Mouse (Mus musculus) adipocyte (in vitro differentiated cells): ENCODE results near the gene S100a7a.

Experiments
- DNase-seq: peaks from one replicate; pipeline ENCODE4 v3.0.0-alpha.2; 2016; ENCODE audit warnings: low spot score

S100a7a gene

DNA sequence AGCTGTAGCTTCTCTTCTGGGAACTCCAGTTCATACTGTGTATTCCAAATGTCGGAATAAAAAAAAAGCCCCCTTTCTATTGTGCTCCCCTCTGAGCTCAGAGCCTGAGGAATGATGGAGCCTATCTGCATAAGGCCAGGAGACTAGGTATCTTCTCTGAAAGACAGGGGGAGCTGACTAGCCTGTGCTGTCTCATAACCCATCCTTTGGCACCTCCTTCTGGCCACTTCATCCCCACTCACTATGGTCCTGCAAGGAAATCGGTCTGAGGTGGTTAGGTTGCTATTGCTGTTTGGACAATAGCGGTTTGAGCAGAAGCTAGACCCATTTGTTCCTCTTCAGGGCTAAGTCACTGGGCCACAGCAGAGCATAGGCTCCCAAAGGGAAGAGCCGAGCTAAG lies 26.0 kb upstream of the S100a7a start:
- DNase-seq = peak; percentile 61

DNA sequence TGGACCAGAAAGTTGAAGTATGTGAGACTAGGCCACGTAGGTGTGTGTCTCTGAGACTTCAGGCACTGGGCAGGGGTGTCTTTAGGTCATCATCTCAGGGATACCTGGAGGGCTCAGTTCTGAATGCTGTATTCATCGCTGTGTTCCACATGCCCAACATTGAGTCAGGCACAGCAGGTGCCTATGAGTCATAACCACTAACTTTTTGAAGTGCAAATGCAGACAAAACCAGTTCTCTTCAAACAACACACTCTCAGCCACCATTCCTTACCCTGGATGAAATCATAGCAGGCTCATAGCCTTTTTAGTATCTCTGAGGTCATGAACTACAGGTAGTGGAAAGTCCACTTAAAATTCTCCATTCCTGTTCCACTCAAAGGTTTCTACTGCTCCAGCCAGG lies 24.5 kb upstream of the S100a7a start:
- no peak for DNase-seq

DNA sequence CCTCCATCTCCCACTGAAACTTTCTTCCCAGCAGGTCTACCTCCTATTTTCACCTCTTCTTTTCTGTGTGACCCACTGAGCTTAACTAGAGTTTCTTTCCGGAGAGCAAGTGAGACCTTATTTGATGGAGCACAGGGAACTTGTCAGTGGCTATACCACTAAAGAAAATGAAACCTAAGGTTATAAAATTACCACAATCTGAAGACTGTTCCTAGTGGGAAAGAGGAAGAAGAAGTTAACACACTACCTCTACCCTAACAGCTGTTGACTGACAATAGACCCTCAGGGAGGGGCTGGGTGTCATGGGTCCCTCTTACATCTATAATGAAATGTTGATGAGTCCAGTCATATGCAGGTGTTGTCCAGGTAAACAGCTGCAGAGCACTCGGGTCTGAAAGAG lies 21.8 kb upstream of the S100a7a start:
- no peak for DNase-seq

DNA sequence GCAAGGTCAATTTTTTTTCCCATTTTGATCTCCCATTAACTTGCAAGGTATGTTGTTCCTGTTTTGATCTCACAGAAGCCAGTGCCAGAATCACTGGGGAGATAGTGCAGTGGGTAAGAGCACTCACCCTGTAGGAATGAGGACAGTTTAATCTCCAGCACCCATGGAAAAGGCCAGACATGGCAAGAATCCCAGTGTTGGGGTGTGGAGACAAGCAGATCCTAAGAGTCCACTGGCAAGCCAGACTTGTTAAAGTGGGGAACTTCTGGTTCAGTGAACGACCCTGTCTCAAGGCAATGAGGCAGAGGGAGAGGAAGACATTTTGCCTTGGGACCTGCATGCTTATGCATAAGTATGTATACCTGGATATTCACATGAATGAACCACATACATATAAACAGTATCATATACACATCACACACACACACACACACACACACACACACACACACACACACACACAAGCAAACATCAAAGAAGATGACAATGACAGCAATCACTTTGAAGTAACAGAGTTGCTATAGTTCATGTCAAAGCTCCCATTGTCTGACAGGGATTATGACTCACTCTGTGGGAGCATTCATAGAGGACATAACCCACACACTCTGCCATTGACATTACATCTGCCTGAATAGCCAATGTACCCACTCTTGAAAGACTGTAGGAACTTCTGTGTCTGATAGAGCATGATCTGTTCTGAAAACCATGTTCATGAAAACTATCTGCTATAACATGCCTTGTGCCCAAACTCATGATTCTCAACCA lies 15.1 kb upstream of the S100a7a start:
- no peak for DNase-seq

DNA sequence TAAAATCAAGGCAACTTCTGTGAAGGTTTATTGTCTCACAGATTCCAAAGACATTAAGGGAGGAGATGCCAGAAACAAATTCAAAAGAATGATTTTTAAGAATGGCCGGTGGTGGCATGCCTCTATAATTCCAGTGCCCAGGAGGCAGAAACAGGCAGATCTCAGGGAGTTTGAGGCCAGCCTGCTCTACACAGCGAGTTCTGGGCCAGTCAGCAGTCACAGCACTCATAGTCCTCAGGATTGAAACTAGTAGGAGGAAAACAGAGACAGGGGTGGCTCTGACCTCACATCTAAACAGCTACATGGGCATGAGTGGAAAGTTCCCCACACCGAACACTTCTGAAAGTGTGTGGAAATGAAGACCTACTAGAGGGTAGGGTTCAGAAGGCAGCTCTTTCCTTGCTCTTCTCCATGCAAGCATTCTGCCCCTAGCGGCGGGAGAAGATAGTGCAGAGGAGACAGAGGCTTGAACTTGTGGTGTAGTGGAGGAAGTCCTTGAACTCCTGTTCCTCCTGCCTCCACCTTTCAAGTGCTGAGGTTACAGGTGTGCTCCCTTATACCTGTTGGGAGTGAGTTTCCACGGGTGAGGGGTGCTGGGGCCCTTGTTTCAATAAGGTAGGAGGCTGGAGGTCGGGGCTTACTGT lies 14.2 kb upstream of the S100a7a start:
- no peak for DNase-seq

DNA sequence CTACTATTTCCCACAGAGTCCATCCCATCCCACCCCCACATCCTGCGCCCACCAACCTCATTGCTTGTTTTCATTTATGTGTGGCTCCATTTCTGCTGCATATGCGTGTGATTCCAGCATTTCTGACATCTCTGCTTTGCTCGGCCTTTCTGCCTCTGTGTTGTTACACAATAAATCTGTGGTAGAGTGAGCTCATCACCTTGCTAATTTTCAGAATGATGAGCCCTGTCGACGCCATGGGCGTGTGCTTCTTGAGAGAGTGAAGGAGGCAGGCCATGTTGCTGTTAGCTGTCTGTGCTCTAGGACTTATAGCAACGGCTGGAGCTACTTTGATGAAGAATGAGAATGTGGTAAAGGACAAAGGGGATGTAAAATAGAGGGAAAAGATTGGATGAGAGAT lies 12.8 kb upstream of the S100a7a start:
- no peak for DNase-seq

DNA sequence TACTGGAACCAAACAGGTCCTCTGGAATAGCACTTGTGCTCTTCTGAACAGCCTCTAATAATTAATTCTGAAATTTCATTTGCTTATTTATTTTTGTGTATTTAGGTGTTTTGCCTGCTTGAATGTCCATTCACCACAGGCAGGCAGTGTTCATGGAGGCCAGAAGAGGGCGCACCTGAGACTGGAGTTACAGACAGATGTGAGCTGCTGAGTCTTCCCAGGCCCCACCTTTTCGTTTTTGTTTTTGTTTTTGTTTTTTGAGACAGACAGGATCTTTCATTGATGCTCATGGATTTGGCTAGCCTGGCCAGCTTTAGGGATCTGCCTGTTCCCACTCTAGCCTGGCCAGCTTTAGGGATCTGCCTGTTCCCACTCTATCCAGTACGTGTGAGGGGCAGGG lies 9.6 kb upstream of the S100a7a start:
- DNase-seq = peak; percentile 54

DNA sequence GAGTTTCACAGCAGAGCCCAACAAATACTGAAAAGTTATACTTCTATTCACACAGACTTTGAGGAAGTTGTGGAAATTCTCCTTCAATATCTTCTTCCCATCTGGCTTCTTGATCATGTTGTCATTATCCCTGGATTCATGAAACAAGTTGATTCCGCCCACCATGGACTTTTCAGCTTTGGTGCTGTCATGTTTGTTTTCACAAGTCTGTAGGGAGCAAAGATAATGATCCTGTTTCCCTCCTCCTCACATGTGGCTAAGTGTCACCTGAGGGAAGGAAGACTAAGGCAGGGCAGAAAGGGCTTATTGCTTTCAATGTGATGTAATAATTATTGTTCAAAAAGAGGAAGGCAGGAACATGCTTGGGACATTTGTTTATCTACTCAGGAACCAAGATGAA lies 6.5 kb upstream of the S100a7a start:
- DNase-seq = no peak

DNA sequence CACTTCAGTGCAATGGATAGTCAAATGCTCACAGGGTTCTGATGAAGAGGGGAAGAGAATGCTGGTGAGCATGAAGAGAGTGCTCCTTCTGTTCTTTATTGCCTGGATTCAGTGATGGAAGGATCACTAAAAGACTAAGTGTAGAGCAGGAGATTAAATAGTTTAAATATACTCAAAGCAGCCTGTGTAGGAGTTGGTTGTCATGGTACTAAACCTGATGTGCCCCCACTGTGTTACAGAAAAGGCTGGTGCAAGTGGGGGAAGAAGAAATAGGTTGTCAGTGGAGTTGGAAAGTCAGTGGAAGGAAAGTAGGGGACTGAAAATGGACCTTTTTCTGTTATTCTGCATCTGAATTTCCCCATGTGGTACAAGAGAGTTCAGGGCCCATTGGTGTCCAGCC lies 4.8 kb upstream of the S100a7a start:
- DNase-seq = no peak

DNA sequence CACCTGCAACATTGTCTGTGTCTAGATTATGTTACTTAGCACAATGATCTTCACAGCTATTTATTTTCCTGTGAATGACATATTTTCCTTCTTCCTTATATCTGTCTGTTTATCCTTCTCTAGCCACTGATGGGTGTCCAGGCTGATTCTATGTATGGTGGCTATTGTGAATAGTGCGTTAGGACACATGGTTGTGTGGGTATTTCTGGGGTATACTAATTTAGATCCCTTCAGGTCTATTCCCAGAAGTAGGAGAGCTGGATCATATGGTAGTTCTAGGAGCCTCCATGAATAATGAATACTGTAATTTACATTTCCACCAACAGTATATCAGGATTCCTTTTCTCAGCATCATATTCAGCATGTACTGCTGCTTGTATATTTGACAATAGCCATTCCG lies 4.0 kb upstream of the S100a7a start:
- DNase-seq = no peak

DNA sequence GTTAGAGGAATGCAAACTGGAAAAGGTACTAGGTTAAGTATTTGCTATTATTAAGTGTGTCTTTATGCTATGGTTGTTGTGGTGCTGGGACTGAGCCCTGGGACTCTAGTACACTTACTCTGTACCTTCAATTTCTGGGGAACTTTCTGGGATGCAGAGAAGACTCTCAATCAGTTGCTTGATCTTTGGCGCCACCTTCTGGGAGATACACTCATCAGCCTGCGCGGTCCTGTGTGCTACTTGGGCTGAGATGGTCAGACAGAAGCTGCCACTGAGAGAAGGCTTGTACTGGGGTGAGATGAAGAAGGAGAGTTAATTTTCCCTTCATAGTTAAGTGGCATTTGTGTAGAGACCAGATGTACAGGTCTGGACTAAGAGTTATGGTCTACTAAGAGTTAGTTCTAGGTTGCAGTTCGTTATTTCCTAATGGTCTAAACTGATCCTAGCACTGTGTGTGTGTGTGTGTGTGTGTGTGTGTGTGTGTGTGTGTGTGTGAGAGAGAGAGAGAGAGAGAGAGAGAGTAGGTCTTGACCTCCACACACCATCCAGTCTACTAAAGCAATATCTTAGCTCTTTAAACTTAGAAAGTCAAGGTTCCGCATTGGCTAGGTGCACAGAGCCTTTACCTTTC lies 824 bp upstream of the S100a7a start:
- peak; percentile 90 for DNase-seq

DNA sequence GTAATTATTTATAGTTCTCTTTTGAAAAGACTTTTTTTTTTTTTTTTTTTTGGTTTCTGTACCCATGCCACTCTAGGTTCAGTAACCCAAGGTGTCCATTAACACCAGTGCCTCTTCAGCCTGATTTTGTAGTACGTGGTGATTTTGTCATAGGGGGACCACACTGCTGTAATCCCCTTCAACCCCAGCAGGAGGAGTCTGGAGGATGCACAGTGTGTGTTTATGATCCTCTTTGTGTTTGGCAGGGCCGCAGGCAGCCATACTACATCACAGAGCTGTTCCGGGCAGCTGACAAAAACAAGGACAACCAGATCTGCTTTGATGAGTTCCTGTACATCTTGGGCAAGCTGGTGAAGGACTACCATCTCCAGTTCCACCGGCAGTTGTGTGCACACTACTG lies 3.6 kb downstream of the S100a7a start:
- DNase-seq = no peak

DNA sequence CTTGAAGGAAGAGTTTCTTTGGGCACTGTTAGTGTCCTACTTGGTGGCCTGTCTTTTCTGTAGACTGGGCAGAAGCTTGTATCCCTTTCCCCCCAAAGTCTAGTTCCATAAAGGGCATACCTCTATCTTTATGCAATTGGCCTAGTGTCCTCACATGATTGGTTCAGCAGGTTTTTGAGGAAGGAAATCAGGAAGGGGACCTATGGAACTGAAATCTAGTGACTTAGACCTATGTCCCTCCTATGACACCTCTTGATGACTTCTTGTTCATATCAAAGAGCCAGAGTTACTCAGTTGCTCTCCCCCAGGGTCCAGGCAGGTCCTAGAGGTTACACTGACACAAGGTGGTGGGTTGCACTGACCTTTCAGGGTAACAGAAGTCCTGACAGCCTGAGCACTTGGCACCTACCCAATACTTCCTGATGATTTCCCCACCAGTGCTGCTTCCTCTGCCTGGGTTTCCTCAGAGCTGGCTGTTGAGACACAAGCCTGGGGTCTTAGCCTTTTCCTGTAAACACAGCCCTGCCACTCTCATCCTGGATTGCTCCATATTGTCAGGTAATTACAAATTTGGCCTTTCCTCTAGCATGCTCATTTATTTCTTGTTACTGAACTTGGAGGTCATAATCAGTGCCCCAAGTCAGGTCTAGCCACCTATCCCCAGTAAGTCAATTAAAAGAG lies 5.7 kb downstream of the S100a7a start:
- no peak for DNase-seq

DNA sequence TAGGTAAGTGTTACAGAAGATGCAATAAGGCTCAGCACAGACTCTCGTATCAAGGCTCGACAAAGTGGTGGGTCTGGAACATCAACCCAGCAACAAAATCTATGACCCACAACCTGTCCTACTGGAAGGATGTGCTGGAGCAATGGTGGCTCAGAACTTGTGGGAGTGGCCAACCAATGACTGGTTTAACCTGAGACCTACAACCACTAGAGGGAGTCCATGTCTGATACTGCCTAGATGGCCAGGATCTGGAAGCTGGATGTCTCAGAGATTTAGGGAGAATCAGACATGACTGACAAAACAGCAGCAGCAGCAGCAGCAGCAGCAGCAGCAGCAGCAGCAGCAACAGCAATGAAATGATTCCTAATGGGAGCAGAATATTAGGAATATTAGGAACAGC lies 10.4 kb downstream of the S100a7a start:
- peak; percentile 68 for DNase-seq

DNA sequence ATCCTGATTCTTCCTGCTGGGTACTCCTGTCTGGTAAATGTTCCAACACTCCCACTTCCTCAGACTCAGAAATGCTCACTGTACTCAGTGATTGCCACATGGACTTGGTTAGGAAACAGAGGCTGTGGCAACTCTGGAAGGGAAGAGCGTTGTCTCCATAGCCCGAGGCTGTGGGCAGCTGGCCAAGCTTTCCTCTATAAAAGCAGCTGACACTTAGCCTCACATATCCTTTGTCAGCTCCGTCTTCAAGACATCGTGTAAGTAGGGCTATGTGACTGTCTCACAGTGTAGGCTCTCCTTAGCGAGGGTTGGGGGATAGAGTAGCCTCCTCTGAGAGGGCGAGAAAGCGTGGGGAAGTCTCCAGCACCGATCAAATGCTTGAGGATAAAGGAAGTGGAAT lies 15.0 kb downstream of the S100a7a start, which contains the start of gene S100a8:
Gene S100a8 (plus strand): TSS at position 133 of the 400 bp plus-strand sequence.
- DNase-seq = peak; percentile 96

DNA sequence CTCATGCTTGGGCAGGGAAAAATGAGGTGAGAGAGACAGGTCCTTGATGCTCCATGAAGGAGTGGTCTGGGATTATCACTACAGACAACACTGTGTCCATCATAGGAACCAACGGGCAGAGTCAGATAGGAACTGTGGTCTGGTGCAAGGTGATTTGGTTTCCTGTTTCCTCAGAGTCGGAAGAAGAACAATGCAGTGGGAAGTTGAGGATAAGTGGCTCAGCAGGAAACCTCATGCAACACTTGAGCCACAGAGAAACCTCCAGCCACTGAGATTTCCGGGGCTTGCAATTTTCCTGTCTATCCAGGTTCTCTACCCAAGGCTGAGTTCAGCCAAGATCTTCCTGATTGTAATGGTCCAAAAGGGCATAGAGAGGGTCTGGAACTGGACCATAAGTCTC lies 24.8 kb downstream of the S100a7a start:
- no peak for DNase-seq

DNA sequence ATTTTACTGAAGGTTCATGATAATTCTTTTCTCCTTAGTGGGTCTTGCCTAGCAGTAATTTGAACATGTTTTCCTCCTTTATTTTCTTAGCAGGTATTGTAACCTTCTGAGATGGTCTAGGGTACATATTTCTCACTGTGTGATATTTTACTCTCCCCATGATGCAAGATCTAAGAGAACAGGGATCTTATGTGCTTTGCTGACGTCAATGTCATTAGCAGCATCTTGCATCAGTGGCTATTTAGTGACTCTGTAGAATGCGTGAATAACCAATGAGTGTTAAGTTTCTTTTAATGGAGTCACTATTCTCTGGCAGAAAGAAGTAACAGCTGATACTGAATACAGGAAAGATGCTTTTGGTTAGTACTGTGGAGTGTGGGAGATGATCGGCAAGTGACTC lies 30.1 kb downstream of the S100a7a start:
- DNase-seq = no peak

DNA sequence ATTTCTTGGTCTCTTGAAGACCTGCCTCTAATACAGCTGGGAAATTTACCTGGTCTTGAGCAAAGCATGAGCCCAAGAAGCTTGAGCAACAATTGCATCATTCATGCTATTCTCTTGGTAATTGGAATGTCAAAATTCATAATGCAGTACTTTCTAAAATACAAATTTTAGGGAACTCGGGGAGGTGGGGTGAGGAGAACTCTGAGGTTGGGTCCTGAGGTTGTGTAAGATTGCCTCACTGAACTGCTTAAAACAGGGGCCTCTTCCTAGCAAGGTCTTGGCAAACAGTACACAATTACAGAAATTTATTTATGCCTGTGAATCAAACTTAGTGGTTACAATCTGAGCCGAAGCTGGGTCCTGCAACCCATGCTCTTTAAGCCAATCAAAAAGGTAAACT lies 33.0 kb downstream of the S100a7a start:
- no peak for DNase-seq

DNA sequence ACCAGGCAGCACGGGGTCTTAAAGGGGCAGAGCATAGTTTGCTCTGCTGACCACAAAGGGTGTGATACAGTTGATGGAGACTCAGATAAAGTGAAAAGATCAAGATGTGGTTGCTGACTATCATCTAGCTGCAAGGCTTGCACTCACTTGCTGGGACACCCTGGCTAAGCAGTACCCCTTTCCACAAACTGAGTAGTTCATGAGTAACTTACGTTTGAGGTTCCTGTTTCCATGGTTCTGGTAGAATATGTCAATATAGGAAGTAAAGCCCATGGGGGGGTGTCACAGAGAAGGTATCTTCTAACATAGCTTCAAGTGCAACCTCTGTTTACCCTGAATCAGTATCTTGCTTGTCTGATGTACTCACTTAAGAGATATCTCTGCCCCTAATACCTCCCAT lies 39.7 kb downstream of the S100a7a start:
- DNase-seq = no peak

DNA sequence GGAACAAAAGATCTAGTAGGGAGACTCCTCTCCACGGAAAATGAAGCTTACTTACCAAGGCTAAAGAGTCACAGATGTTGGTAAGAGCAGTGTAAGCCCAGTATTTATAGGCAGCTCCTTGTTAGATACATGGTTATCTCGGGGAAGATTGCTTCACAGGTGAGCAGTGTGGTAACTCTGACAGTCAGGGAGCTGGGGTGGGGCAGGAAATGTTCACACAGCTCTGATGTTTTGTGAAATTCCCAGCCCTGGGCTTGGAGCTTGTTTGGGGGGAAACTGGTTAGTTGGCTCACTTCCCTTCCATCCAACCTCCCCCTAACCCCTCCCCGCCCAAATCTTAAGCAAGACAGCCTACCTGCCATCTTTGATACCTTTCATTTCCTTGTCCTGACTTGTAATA lies 41.8 kb downstream of the S100a7a start, which contains the start of gene S100a9:
Gene S100a9 (minus strand): TSS at position 109 of the 400 bp plus-strand sequence.
- no peak for DNase-seq

DNA sequence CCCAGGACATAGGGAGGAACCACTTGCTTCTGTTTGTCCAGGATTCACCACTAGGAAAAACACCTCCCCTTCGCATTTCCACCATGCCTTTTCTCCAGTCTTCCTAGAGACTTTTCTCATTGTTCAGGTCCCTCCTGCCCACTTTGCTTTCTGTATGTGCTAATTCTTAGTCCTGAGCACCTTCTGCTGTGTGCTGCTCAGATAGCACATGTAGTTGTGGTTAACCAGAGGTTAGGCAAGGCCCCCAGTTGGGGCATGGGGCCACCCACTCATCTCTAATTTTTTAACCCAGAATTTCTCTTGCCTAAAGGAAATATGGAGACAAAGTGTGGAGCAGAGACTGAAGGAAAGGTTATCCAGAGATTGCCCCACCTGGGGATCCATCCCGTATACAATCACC lies 48.4 kb downstream of the S100a7a start:
- DNase-seq = no peak
